Mouse (Mus musculus): Measurements from ENCODE around the gene Evi5.

Evi5 gene

GRCm38 (mm10) chr5:107807496-107807895 lies 67.4 kb downstream of the Evi5 start:
- DNase-seq (ENCODE audit: extremely low spot score, low spot score) = no peak

GRCm38 (mm10) chr5:107802621-107803020 lies 72.3 kb downstream of the Evi5 start:
- DNase-seq (ENCODE audit: extremely low spot score, low spot score) = no peak

GRCm38 (mm10) chr5:107801234-107801633 lies 73.7 kb downstream of the Evi5 start:
- DNase-seq (ENCODE audit: extremely low spot score, low spot score) = no peak

GRCm38 (mm10) chr5:107798290-107798689 lies 76.6 kb downstream of the Evi5 start:
- no peak for DNase-seq (ENCODE audit: extremely low spot score, low spot score)

- no peak for DNase-seq (ENCODE audit: extremely low spot score, low spot score)
Observed at GRCm38 (mm10) chr5:107793927-107794326, 81.0 kb downstream of the Evi5 start.

GRCm38 (mm10) chr5:107793258-107793657 lies 81.6 kb downstream of the Evi5 start:
- DNase-seq (ENCODE audit: extremely low spot score, low spot score) = no peak

- no peak for DNase-seq (ENCODE audit: extremely low spot score, low spot score)
Observed at GRCm38 (mm10) chr5:107792516-107792915, 82.4 kb downstream of the Evi5 start.

- DNase-seq (ENCODE audit: extremely low spot score, low spot score) = no peak
Observed at GRCm38 (mm10) chr5:107791966-107792365, 82.9 kb downstream of the Evi5 start.

- DNase-seq (ENCODE audit: extremely low spot score, low spot score) = no peak
Observed at GRCm38 (mm10) chr5:107789492-107789891, 85.4 kb downstream of the Evi5 start.

GRCm38 (mm10) chr5:107787682-107788443 lies 87.0 kb downstream of the Evi5 start:
- no peak for DNase-seq (ENCODE audit: extremely low spot score, low spot score)

GRCm38 (mm10) chr5:107782360-107782759 lies 92.5 kb downstream of the Evi5 start:
- no peak for DNase-seq (ENCODE audit: extremely low spot score, low spot score)

- DNase-seq (ENCODE audit: extremely low spot score, low spot score) = no peak
Observed at GRCm38 (mm10) chr5:107778763-107779162, 96.1 kb downstream of the Evi5 start.

- no peak for DNase-seq (ENCODE audit: extremely low spot score, low spot score)
Observed at GRCm38 (mm10) chr5:107777545-107777830, 97.4 kb downstream of the Evi5 start.

- no peak for DNase-seq (ENCODE audit: extremely low spot score, low spot score)
Observed at GRCm38 (mm10) chr5:107776777-107777544, 97.9 kb downstream of the Evi5 start.

GRCm38 (mm10) chr5:107775875-107776274 lies 99.0 kb downstream of the Evi5 start:
- no peak for DNase-seq (ENCODE audit: extremely low spot score, low spot score)

GRCm38 (mm10) chr5:107772049-107772448 lies 102.9 kb downstream of the Evi5 start:
- no peak for DNase-seq (ENCODE audit: extremely low spot score, low spot score)

GRCm38 (mm10) chr5:107768224-107768623 lies 106.7 kb downstream of the Evi5 start:
- DNase-seq (ENCODE audit: extremely low spot score, low spot score) = no peak

GRCm38 (mm10) chr5:107765946-107766345 lies 109.0 kb downstream of the Evi5 start:
- no peak for DNase-seq (ENCODE audit: extremely low spot score, low spot score)

- DNase-seq (ENCODE audit: extremely low spot score, low spot score) = no peak
Observed at GRCm38 (mm10) chr5:107764486-107764885, 110.4 kb downstream of the Evi5 start.

- DNase-seq (ENCODE audit: extremely low spot score, low spot score) = no peak
Observed at GRCm38 (mm10) chr5:107763674-107764073, 111.2 kb downstream of the Evi5 start.

GRCm38 (mm10) chr5:107759121-107759520 lies 115.8 kb downstream of the Evi5 start:
- no peak for DNase-seq (ENCODE audit: extremely low spot score, low spot score)

GRCm38 (mm10) chr5:107756072-107756471 lies 118.8 kb downstream of the Evi5 start:
- DNase-seq (ENCODE audit: extremely low spot score, low spot score) = no peak

GRCm38 (mm10) chr5:107754740-107755139 lies 120.2 kb downstream of the Evi5 start:
- no peak for DNase-seq (ENCODE audit: extremely low spot score, low spot score)

Data from neural tube, embryonic 10.5 days (tissue).